Mouse (Mus musculus) midbrain, embryonic 13.5 days (tissue): Measurements from ENCODE around the gene Pla2g6. TPM values are rescaled to one million over a fixed set of nuclear protein-coding genes. Genes with fewer than 3 reads are reported as not detected.

Experiments used
- ATAC-seq: fragments of 200-750 bp; cut with Nextera tagmentation; 2 replicates; pipeline ENCODE4 v1.8.0; 2017; ENCODE audit warnings: mild to moderate bottlenecking, moderate TSS enrichment, moderate library complexity
- H3K27ac ChIP-seq: fragments of 300-500 bp; sonication (generic); 2 replicates; pipeline ENCODE4 v1.5.1; 2015; ENCODE audit warnings: inconsistent platforms, mild to moderate bottlenecking, moderate library complexity
- H3K27me3 ChIP-seq: fragments of 300-500 bp; sonication (generic); 2 replicates; pipeline ENCODE4 v1.6.1; 2015; ENCODE audit warnings: mild to moderate bottlenecking, inconsistent platforms
- H3K36me3 ChIP-seq: fragments of 300-500 bp; sonication (generic); 2 replicates; pipeline ENCODE4 v1.6.1; 2015; ENCODE audit warnings: mild to moderate bottlenecking, inconsistent platforms
- H3K4me1 ChIP-seq: fragments of 300-500 bp; sonication (generic); replicated peaks from 2 replicates; pipeline ENCODE4 v1.6.1; 2015; ENCODE audit warnings: inconsistent platforms
- H3K4me2 ChIP-seq: fragments of 300-500 bp; sonication (generic); replicated peaks from 2 replicates; pipeline ENCODE4 v1.6.1; 2015; ENCODE audit warnings: moderate library complexity, mild to moderate bottlenecking, inconsistent platforms
- H3K4me3 ChIP-seq: fragments of 300-500 bp; sonication (generic); replicated peaks from 2 replicates; pipeline ENCODE4 v1.5.1; 2015; ENCODE audit warnings: mild to moderate bottlenecking, inconsistent platforms
- H3K9ac ChIP-seq: fragments of 300-500 bp; sonication (generic); replicated peaks from 2 replicates; pipeline ENCODE4 v1.6.1; 2015; ENCODE audit warnings: mild to moderate bottlenecking, inconsistent platforms
- H3K9me3 ChIP-seq: fragments of 300-500 bp; sonication (generic); 2 replicates; pipeline ENCODE4 v1.6.1; 2016; ENCODE audit warnings: mild to moderate bottlenecking, inconsistent platforms
- WGBS: fragments of 180-500 bp; shearing (Covaris S2); methylation state at CpG from one replicate; pipeline ENCODE4 v1.1.7; 2015; 5-methylcytosine and 5-hydroxymethylcytosine counted together
- microRNA counts: library from miRNA; unstranded; fragments of <30 nt; microRNA quantifications from one replicate; lab custom pipeline; 2016
- microRNA-seq: library from miRNA; unstranded; fragments of <30 nt; microRNA quantifications from one replicate; pipeline ENCODE4, GENCODE M21; 2016
- polyA plus RNA-seq: library from polyadenylated mRNA; unstranded; fragments of >200 nt; fragmentation: Nextera tagmentation; extraction: Ambion mirVana; gene quantifications from 2 replicates; pipeline ENCODE4 v1.2.1, GENCODE M21; 2015

Pla2g6 gene
- polyA plus RNA-seq, 1 experiment from 2014 or later, result 43.3 TPM

DNA sequence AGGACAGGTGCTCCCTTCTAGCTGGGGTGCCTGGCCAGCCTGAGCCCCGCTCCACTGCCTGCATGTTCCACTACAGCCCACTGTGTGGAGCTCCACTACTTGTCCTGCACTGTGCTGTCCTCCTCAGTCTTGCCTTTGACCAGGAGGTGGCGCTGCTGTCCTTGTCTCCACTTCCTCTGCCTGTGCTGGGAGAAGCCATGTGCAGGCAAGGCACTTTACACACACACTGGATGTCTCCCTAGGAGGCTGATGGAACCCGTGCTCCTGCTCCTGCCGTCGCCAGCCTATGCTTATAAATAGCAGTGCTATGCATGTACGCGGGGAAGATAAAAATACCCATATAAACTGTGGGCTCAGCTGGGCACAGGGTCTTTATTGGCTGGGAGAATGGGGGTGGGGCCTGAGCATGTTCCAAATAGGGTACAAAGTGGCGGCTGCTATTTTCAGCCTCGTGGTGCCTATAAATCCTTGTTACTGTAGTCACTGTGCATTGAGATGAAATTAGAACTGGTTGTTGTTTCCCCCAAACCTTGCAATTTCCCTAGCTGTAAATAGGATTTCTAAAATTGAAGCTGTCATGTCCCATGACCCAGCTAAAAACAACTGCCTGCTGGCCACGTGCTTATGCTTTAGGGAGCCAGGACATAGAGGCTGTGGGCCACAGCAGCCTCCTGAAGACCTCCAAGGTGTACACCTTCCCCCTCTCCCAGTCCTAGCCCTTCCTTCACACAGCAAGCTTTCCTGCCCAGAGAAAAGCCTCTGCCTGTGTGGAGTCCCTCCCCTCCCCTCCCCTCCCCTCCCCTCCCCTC lies 84.8 kb downstream of the Pla2g6 start:
- Histone ChIP-seq H3K4me2 (no peak overlapping the region), H3K27ac (0 out of 2 replicates have a peak overlapping the region, but pooled peaks have one; percentile 39), H3K36me3 (peaks cover 80% of the 10 kb centered on the region), H3K27me3 (no peaks in the 10 kb centered on the region), H3K9me3 (no peaks in the 10 kb centered on the region), H3K4me3 (no peak overlapping the region), H3K9ac (no peak overlapping the region; the same call in 1 of the 2 replicates), H3K4me1 (peaks cover 2% of the 10 kb centered on the region; the same call in 1 of the 2 replicates)
- 21% methylated on average over 10 of the region's 10 CpGs for WGBS
- peak; percentile 98 for ATAC-seq

DNA sequence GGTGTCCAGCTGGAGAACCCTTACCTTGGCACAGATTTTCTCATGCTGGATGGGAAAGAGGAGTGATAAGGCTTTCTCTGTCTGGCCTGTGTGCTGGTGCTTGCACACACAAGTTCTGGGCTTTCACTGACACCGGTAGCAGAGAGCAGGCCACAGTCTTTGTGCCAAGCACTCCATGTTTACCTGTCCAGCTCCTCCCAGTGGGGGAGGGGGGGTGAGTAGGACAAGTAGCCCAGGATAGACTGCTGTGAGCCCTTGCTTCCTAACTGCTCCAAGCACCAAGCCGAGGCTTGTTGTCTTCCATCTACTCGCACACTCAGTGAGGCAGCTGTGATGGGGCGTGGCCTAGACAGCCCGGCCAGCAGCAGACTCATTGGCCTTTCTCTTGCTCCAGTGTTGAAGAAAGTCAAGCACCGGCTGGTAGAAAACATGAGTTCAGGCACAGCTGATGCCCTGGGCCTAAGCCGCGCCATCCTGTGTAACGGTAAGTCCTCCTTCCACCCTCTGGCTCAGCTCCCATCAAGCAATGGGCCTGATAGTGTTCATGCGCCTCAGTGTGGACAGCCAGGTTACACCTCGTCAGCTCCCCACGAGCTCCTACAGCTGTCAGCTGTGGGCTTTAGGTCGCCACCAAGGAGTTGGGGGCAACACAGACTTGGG lies 85.5 kb downstream of the Pla2g6 start:
- peaks cover 80% of the 10 kb centered on the region for H3K36me3 ChIP-seq
- no peaks in the 10 kb centered on the region for H3K27me3 ChIP-seq
- H3K27ac ChIP-seq, result peak overlapping the region; percentile 6; the same call in 1 of the 2 replicates
- H3K4me3 ChIP-seq, result no peak overlapping the region
- no peak overlapping the region for H3K4me2 ChIP-seq
- H3K4me1 ChIP-seq, result peaks cover 2% of the 10 kb centered on the region; the same call in 1 of the 2 replicates
- whole genome bisulfite sequencing, result 75% methylated on average over 13 of the region's 13 CpGs
- peak; percentile 48; the same call in 1 of the 2 replicates for ATAC-seq
- H3K9me3 ChIP-seq, result no peaks in the 10 kb centered on the region
- no peak overlapping the region for H3K9ac ChIP-seq

DNA sequence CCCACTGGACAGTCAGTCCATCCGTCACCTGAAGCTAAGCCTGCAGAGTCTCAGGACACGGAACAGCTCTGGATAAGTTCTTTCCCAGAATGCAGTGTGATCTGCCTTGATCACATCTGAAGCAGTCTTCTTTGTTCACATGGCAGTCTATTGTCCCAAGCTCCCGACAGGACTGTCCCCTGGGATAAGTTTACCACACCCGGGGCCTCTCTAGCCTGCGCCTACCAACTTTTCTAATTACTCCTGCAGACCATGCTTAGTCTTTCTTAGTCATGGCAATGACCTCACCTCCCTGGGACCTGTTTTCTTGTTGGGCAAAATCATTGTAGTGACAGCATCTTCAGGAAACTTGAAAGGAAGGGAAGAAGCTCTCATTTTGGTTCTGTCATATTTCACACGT lies 90.2 kb downstream of the Pla2g6 start:
- H3K36me3 ChIP-seq, result peaks cover 85% of the 10 kb centered on the region
- no peaks in the 10 kb centered on the region for H3K27me3 ChIP-seq
- no peak overlapping the region for H3K4me2 ChIP-seq
- no peak for ATAC-seq
- no peak overlapping the region for H3K4me3 ChIP-seq
- no peak overlapping the region for H3K27ac ChIP-seq
- no peaks in the 10 kb centered on the region for H3K9me3 ChIP-seq
- no peaks in the 10 kb centered on the region for H3K4me1 ChIP-seq
- no peak overlapping the region for H3K9ac ChIP-seq
- whole genome bisulfite sequencing, result 72% methylated on average over 6 of the region's 6 CpGs

MicroRNA genes within 50 kb of the gene (microRNA counts, 519-probe panel; counts per million panel counts)
- 110 counts per million, percentile 56 among the panel's probes with 10 or more counts for microRNA mmu-miR-1943 (lab: Ali Mortazavi, UCI)

Small RNA genes within 50 kb of the gene (microRNA-seq; reads per million reads assigned to microRNA genes)
- gene Mir1943, result 1.2 reads per million

Other genes starting within 250 kb of the Pla2g6 start
- gene Micall1, start 219.5 kb downstream of the Pla2g6 start, polyA plus RNA-seq, result 8.6 and 9.5 TPM in 2 replicates
- 295 and 296 TPM in 2 replicates for gene Polr2f, start 187.4 kb downstream of the Pla2g6 start, polyA plus RNA-seq
- 14.0 and 16.6 TPM in 2 replicates for gene 1700088E04Rik, start 187.1 kb downstream of the Pla2g6 start, polyA plus RNA-seq
- 0.58 and 0.67 TPM in 2 replicates for gene Sox10, start 163.2 kb downstream of the Pla2g6 start, polyA plus RNA-seq
- gene Pick1, start 99.2 kb downstream of the Pla2g6 start, polyA plus RNA-seq, result 82.2 and 86.8 TPM in 2 replicates
- gene Gm49486, start 99.0 kb downstream of the Pla2g6 start, polyA plus RNA-seq, result 0.88 and 1.0 TPM in 2 replicates
- 0.22 and 0.23 TPM in 2 replicates for gene Slc16a8, start 73.6 kb downstream of the Pla2g6 start, polyA plus RNA-seq
- gene Baiap2l2, start 42.9 kb downstream of the Pla2g6 start, polyA plus RNA-seq, result 0.72 and 1.4 TPM in 2 replicates
- gene Maff, start 18.2 kb upstream of the Pla2g6 start, polyA plus RNA-seq, result 0.76 and 0.79 TPM in 2 replicates
- gene Tmem184b, start 75.2 kb upstream of the Pla2g6 start, polyA plus RNA-seq, result 32.8 and 35.0 TPM in 2 replicates
- gene Csnk1e, start 127.2 kb upstream of the Pla2g6 start, polyA plus RNA-seq, result 233 and 269 TPM in 2 replicates
- gene Kcnj4, start 176.9 kb upstream of the Pla2g6 start, polyA plus RNA-seq, result not detected in 2 replicates
- gene Kdelr3, start 188.0 kb upstream of the Pla2g6 start, polyA plus RNA-seq, result 6.0 and 8.3 TPM in 2 replicates
- gene Ddx17, start 218.4 kb upstream of the Pla2g6 start, polyA plus RNA-seq, result 66.4 and 71.4 TPM in 2 replicates